Mouse (Mus musculus) lung, postnatal 36 days (tissue): ENCODE measurements around the gene Twf2.
"Not testable (repeated sequence)": the region's sequence is repeated elsewhere in the genome, so short reads cannot be mapped to it uniquely, and the experiment has no call there.

Experiments
- DNase-seq: peaks from one replicate; pipeline ENCODE4 v3.0.0; 2022; ENCODE audit warnings: mixed read lengths

The Twf2 gene

DNA sequence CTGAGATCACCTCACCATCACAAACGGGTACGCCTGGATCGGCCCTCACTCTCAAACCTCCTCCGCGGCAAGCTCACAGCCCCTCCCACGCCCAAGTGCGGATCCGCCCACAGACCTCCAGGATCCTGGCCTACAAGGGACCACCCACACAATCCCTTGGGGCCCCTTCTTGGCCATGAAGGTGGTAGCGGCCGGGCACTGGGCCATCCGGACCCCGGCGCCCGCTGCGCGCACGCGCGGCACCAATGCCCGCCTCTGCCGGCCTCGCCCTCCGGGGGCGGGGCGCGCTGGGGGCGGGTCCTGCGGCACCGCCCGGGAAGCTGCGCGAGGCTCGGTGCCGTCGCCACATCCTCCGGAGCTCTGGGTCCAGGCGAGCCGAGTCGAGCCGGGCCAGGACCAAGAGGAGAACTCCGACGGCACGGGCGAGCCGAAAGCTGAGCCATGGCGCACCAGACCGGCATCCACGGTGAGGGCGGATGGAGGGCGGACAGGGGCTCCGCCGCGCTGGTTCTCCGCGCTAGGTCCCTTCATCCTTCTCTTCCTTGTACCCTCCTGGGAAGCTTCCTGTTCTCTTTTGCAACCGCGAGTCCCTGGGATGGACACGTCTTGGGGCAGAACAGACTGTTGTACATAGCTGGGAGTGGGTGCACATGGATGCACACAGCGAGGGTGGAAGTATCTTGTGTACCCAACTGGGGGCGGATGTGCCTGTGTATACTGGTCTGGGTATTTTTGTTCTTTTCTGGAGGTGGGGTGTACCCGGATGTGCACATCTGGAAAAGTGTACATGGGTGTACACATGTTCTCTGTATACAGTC is at the start of gene Twf2:
Twf2 (plus strand) TSS at position 290 of the 818 bp plus-strand sequence.
- peak; percentile 90 for DNase-seq

DNA sequence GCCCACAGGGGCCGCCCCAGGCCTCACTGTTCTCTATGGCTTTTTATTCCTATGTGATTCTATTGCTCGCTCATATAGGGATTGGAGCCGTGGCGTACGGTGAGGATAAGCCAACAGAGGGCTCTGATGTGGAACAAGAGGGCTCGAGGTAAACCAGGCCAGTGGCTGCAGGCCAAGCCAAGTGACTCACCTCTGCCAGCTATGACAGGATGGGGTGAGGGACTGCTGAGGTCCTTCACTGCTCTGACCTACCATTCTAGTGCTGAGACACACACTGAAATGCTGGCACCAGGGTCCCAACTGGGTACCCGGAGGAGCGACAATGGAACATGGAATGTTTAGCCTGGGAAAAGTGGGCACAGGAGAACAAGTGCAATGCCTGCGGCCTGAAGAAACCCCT is 48.8 kb upstream of the Twf2 start:
- no peak for DNase-seq

DNA sequence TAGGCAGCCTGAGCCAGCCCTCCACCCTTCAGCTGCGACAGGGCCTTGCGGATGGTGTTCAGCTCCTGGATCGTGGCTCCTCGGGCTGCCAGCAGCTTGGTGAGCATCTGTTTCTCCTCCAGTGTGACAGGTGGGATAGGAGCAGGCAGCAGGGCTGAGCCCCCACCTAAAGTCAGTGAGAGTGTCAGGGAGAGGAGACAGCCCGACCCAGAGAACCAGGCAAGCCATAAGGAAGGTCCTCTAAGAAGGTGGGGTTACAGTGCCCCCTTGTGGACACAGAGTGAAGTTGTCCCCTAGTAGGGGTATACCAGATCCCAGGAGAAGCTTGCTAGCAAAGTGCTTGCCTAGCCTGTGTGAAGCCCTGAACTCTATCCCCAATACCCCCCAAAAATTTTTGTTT is 46.5 kb upstream of the Twf2 start:
- DNase-seq = peak; percentile 64

DNA sequence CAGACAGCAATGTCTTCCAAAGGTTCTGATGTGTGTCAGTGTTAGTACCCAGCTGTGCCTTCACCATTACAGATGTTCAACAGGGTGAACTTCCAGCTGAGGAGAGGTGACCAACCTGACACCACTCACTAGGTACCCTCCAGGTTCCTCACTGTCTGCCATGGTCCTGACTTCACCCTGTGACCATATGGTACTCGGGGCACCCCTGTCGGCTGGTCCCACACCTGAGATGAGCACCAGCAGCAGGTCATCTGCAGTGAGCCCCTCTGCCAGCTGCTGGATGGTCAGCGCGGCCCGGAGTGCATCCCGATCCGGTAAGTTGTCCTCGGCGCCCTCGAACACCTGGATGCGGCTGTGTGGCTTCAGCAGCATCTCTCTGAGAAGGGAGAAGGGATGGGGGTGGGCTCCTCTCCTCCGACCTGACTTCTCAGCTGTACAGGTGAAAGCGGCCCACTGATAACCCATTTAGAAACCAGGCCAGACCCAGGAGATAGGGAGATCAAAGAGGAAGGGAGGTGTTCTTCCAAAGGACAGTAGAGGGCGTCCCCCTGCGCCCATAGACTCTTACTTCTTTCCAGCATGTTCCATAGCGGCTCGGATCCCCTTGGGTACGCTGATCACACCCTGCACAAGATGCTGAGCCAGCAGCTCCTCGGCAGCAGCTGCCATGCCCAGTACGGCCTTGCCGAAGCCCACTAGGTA is 45.8 kb upstream of the Twf2 start:
- DNase-seq = no peak

DNA sequence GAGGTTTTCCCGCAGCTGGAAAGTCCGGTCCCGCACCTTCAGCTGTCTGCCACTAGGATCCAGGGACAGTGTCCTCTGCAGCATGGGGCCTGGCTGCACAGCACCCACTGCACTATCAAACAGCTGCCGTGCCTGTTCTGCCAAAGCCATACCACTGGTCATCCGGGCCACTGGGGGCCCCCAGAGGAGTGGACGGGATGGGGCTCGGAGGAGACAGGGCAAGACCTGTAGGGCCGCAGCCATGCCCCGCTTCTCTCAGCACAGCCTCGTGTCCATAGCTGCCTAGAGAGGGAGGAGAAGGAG is 45.3 kb upstream of the Twf2 start:
- DNase-seq = no peak

DNA sequence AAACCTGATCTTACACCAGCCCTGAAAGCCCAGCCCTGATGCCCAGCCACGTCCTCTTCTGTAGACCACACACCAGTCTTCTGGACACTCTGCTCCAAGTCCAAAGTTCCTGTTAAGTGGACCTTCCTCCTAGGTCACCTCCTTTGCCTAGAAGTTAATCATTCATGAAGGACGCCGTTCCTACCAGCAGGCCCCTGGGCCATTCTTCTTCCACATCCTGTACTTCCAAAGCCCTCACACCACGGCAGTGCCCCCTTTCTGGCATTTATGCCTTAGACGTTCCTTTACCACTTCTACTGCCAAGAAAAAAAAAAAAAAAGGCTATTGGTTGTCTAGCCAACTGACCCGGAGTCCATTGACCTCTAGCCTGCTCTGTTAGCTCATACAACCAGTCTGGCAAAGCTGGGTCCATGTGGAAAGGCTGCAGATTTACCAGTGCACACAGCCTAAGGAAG is 44.8 kb upstream of the Twf2 start, which contains the start of gene Glyctk:
Glyctk (minus strand) TSS at position 102 of the 455 bp plus-strand sequence.
- DNase-seq = no peak

DNA sequence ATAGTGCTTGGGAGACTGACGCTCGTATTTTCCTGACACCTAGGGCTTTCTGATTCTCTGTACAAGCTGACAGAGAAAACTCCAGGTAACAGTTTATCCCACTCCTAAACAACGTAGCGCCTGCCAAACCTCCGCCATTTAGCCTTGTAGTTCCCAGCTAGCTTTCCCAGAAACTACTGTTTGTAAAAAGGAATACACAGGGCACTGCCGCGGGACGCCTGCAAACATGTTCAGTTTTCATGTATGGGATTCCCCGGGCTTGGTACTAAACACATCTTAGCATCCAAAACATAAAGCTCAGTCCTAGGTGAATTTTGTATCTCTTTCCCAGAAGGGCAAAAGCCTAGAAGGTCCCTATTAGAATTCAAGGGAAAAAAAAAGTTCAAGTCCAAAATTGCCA is 43.7 kb upstream of the Twf2 start:
- DNase-seq = no peak

DNA sequence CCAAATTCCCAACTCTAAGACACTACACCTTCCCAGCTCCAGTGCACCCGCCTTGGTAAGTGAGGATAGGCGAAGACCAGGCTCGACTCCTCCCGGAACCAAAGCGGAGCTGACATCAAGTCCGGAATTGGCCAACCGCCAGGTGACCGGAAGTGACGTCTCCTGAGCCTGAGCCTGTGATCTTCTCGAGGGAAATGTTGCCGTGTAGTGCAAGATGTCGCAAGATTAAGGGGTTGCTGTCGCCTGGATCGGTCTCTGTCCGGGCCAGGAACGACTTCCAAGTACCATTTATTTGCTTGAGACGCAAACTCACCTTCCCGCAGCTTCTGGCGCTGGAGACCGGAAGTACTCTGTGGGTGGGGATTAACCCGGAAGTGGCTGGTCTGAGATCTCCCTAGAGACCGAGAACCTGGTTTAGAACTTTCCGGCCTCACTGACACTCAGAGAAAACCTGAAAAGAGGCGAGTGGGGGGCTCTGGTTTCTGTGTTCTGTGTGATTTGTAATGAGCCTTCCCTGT is 43.1 kb upstream of the Twf2 start:
- peak; percentile 99 for DNase-seq

DNA sequence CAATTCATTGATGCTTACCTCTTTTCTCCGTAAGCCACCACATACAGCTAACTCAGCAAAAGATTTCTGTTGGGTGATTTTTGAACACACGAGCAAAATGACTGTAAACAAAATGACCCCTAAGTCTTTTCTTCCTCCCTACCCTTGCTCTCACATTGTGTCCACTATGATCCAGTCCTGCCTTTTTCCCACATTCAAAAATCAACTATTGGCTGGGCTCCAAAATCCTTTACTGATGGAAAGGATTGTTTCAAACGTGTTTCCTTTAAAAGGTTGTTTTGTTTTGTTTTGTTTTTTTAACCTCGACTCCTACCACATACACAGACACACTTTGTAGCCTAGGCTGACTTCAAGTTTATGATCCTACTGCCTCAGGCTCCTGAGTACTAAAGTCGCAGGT is 42.5 kb upstream of the Twf2 start:
- no peak for DNase-seq

DNA sequence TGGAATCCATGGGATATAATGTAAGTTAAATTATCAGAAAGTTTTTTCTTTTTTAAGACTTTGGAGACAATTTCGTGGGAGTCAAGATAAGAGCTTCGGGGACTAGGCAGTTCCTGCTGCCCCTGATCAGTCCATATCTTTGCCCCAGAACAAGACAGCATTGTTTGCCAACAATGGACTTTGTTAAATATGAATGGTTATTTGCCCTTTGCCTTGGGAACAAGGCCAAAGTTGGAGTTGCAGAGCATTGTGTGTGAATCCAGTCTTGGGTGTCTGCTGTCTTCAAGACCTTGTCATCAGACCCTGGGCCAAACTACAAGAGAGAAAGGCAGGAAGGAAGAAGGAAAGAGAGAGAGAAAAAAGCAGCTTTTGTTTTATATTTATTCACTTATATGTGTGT is 36.2 kb upstream of the Twf2 start:
- no peak for DNase-seq

DNA sequence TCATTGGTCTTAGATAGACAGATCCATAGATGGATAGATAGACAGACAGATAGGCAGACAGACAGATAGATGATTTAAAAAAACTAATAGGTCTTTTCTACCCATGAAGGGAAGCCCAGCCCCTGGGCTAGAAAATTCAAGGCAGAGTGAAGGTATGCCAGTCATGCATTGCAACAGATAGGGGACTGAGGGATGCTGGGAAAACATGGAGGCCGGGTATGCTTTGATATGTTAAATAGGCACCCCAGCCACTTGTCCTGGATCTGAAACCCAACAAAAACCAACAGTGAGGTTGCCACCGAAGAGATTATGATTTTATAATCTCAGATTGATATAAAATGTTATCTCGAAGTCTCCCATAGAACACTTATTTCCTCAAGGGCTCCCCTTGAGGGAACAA is 35.7 kb upstream of the Twf2 start:
- DNase-seq = no peak

DNA sequence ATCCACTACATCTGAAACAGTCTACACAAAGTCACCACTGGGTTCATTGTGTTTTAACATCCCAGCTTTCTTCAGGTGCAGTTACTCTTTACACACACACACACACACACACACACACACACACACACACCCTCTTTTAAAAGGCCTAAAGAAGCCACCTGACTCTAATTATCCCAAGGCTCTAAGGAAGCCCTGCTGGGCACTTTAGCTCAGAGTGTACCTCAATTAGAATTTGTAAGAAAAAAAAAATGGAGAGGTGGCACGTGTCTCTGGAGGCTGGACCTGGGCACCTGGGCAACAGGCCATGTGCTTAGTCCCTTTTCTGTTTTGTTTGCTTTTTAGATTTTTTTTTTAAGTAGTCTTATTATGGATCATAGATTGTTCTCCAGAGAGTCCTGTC is 35.2 kb upstream of the Twf2 start:
- DNase-seq = peak; percentile 44

DNA sequence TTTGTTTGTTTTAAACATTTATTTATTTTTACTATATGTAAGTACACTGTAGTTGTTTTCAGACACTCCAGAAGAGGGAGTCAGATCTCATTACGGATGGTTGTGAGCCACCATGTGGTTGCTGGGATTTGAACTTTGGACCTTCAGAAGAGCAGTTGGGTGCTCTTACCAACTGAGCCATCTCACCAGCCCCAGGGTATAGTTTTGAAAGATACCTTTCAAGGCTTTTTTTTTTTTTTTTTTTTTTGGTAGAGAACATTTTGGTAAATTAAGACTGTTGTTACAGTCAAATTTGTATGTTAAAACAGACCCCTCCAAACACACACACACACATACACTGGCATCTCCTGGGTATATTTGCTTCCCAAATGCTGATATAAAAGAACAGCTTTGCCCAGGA is 33.9 kb upstream of the Twf2 start:
- DNase-seq = not testable (repeated sequence)

DNA sequence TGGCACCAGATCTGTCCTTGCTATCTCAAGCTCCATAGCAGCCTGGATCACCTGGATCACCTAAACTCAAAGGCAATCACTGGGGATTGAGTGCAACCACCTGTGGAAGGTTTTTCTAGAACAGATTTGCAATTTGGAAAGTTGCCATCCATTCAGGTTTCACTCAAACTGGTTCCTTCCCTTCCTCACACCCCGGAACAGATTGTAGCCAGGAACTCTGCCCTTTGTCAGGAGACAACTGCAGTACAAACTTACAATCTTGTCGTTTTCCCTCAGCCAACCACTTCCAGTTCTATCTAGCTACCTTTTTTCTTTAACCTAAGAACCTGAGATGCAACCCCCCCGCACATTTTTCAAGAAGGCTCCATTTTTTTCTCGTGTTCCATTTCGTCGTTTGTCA is 33.0 kb upstream of the Twf2 start:
- DNase-seq = no peak

DNA sequence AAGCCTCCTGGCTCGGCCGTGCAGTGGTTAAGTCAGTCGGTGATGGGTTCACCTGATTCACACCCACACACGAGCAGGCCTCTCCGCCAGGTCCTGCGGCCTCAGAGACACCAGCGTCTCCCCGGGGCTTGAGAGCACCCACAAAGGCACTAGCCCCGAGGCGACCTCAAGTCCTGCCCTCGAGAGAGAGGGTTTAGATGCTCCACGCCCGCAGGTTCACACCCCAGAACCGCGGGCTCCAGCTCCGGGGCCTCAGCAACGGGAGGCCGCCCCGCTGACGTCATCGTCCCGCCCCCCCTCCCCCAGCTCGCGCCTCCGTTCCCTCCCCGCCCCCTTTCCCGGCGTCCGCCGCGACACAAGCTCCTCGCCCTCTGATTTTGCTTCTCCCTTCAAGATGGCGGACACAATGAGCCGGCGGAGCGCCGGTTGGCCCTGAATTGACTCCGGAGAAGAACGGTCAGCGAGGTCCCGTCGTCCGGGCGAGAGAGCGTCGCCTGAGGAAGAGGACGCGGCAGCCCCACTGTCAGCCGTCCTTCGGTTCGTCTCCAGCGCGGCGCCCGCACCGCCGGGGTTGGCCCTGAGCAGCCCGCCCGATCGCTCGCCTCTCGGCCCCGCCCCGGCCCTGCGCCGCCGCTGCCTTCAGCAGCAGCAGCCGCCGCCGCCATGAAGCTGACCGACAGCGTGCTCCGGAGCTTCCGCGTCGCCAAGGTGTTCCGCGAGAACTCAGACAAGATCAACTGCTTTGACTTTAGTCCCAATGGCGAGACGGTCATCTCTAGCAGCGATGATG is 32.2 kb upstream of the Twf2 start, which contains the start of gene Wdr82:
Wdr82 (plus strand) TSS at position 373 of the 790 bp plus-strand sequence.
- peak; percentile 95 for DNase-seq

DNA sequence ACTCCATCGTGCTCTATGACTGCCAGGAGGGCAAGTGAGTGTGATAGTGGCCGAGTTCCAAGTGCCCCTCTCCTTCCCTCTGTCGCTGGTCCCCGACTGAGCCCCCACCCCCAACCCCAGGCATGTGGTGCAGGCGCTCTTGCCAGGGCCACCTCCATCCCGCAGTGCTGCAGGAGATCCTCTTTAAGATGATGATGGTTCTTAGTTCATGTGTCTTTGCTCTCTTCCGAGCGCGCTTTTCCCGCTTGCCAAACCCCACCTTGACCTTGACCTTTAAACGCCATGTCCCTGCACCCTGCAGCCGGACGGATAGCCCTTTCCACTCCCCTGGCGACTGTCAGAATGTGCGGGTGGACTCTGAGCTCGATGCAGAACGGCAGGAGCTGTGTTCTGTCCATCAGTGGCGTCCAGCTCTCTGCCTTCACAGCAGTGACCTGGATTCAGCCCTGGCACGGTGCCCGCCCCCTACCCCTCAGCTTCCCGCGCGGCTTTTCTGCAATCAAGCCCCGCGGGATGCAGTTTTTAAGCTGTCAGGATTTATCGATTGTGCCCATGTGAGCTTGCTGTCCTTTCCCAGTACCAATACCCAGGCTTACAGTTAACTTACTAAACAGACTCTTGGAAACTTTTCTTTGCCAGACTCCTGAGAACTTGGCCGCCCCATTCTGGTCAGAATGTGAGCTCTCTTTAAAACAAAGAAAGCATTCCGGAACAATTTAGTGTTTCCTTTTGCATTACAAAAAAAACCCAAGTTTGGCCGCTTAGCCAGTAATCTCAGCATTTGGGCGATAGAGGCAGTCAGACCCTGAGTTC is 31.4 kb upstream of the Twf2 start:
- peak; percentile 72 for DNase-seq

DNA sequence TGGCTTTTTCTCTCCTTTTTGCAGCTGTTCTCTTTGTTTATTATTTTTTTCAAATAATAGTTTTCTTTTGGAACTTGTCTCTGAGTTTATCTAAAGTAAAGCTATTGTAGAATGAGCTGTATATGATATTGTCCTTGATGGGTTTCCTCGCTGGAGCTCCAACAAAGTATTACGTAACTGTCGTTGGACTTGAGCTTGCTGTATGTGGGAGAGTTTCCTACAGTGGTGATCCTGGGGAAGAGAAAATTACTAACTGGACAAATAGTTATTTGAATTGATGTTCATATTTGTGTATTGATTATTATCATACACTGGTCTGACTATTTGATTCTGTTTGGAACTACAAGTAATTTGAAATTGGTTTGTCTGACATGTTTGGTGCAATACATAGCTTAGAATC is 30.4 kb upstream of the Twf2 start:
- DNase-seq = peak; percentile 22

DNA sequence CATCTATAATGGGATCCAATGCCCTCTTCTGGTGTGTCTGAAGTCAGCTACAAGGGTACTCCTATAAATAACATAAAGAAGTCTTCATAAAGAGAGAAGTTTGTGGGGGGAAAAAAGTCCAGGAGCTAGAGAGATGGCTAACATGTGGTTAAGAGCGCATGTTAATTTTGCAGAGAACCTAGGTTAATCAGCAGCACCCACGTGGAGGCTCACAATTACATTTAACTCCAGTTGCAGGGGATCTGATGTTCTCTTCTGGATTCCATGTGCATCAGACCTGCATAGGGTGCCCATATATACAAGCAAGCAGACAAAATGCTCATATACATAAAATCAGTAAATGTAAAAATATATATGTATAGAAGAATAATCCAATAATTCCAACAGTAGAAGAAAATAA is 29.5 kb upstream of the Twf2 start:
- no peak for DNase-seq

DNA sequence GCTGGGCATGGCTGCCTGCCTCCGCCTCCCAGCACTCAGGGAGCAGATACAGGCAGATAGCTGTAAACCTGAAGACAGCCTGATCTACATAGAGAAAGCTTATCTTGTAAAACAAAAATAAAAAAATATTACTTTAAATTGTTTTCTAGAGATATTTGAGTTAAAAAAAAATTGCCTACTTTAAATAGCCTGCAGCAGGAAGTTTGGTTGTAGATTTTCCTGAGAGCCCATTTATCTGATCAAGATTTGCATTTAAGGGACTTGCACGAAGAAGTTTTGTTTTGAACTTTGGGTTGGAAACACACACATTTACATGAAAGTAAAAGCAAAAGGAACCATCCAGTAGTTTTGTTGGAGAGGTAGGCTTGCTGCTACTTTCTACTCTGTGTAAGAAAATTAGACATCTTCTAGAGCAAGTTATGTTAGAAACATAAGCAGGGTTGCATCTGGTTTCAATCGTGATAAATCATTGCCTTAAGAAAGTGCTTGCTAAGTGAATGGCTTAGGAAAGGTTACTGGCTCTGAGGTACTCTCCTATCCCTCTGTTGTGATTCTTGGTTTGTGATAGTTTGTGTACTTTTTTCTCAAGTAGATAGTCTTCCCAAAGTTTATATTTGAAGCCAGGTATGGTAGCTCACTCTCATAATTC is 27.2 kb upstream of the Twf2 start:
- DNase-seq = no peak

DNA sequence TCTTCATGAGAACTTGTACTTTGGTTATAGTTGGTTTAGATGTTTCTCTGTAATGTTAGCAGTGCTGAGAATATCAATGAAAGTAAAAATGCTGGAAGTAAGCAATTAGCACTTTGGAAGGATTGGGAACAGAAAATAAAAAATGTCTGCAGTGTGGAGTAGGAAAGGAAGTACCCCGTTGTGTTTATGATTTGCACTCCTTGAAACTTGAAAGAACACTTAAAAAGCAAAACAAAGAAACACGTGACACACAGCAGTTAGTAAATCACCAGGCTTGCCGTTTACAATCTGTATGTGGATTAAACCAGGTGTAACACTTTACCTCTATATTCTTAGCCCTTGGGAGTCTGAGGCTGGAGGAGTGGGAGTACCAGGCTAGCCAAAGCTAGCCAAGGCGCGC is 26.1 kb upstream of the Twf2 start:
- no peak for DNase-seq

DNA sequence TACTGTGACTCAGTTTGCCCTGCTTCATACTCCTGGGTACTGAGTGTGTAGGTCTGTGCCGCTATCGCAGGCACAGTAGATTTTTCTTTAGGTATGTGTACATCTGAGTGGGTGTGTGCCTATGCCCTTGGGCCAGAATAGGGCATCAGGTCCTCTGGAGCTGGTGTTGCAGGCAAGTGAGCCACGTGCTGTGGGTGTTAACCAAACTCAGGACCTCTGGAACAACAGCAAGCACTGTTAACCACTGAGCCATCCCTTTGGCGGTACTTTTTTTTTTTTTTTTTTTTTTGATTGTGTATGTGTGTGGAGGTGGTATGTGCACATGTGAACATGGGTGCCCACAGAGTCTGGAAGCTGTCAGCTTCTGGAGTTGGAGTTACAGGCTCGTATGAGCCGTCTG is 25.1 kb upstream of the Twf2 start:
- DNase-seq = no peak

DNA sequence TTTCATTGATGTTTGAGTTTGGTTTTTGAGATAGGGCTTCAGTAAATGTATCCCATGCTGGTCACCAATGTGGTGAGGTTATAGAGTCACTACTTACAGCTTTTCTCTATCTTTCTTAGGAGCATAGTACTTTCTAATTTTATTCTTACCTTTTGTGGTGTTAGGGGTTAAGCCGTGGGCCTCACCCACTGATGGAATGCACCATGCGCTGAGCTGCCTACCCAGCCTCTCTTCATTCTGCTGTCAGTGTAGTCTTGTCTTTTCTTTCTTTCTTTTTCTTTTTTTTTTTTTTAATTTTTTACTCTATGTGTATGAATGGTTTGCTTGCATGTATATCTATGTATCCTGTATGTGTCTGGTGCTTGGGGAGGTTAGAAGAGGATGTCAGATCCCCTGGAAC is 23.5 kb upstream of the Twf2 start:
- no peak for DNase-seq
